Mouse (Mus musculus) left cerebral cortex, adult 8-10 months (tissue): Measurements from ENCODE around the gene Tmem101. TPM values are rescaled to one million over a fixed set of nuclear protein-coding genes. Genes with fewer than 3 reads are reported as not detected.
A peak's percentile ranks its signal among the peaks of the same experiment; 100 is the strongest.
"Not testable (repeated sequence)": the region's sequence is repeated elsewhere in the genome, so short reads cannot be mapped to it uniquely, and the experiment has no call there.

ENCODE experiments used
- DNase-seq, 2 experiments: peaks; one replicate each; pipeline ENCODE4 v3.0.0; 2022; ENCODE audit warnings: low spot score in 2 of 2
- total RNA-seq, 4 experiments: library from RNA; stranded (reverse); gene quantifications; 2 replicates each; pipeline ENCODE4 v1.2.4; 2022

The Tmem101 gene
- total RNA-seq, result 10 to 100 TPM; 19.4 to 27.6 (median 20.2) TPM

DNA sequence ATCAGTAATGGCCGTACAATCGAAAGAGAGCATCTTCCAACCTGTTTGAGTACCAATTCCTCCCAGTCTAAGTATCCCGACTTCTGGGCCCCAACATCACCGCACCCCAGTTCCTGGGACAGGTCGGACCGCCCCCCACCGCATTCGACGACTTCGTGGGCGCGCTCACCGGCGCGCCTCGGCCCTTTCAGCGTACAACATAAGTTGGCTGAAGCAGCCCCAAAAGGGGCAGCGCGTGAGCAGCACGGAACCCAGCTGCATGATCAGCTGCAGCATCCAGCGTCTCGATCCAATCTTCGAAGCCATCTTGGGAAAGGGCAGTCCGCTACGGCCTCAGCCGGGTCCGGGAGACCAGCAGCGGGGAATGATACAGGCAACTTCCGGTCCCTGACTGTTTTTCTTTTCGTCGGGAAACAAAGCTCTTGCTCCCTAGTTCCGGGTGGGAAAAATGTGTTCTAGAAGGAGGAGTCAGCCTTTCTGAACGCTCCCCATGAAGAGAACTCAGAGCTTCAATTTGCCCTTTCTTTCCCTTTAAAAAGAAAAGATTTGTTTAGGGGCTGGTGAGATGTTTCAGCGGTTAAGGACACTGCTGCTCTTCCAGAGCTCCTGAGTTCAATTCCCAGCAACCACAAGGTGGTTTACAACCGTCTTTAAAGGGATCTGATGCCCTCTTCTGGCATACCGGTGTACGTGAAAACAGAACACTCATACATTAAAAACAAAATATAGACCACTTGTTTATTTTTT is at the start of gene Tmem101:
Gene Tmem101, minus strand, starts transcription at position 366 of the 747 bp plus-strand sequence.
- DNase-seq, result peak; percentile 84 to 88

DNA sequence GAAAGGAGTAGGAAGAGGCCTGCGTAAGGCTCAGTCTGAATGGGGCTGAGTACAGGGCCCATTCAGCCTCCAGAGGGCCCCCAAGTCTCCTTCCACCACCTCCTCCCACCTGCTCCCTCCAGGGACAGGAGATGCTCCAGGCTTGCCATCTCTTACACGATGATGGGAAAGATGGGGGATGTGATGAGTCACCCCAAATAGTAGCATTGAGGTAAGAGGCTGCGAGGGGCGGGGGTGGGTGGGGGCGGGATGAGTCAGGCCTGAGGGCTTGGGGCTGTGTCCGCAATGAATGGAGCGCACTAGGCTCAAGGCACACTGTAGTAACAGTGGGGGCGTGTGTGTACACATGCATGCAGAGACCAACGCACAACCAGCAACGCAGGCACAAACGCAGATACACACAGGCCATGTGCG is 45.2 kb upstream of the Tmem101 start:
- DNase-seq, result peak in 1 of 2 experiments; percentile 82

DNA sequence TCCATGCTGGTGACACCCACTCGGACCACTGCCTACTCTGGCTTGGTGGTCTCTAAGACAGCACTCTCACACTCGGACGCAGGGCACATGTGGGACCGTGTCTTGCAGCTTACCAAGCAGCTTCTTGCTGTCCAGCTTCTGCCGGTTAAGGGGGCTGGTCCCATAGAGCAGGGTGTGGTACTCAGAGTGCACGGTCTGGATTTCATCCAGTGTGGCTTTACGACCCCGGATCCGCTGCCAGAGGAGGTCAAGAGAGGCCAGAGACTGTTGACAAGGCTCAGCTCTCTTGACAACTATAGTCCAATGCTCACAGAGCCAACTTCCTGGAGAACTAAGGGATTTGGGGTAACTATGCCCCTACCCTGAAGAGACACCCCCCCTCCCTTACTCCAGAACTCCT is 43.7 kb upstream of the Tmem101 start:
- no peak for DNase-seq

DNA sequence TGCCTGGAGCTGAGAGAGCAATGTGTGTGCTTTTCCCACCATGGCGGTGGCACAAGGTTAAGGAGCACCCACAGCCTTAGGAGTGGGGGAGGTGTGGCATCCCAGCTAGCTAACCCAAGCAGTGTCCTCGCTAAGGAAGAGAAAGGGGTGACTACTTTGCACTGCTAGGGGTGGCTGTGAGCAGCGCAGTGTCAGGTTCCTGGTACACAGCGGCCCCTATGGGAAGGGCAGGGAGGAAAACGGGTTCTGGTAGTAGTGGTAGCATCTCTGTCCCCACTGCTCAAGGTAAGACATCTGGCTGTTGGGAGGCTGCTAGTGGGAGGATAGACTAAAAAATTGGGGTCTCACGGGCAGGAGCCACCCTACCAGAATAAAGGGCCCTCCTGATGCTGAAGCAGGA is 42.0 kb upstream of the Tmem101 start:
- no peak for DNase-seq

GRCm38 (mm10) chr11:102196018-102196797 is 40.0 kb upstream of the Tmem101 start:
- DNase-seq, result no peak

- DNase-seq, result no peak
These were observed 37.6 kb upstream of the Tmem101 start for GRCm38 (mm10) chr11:102193657-102194440.

DNA sequence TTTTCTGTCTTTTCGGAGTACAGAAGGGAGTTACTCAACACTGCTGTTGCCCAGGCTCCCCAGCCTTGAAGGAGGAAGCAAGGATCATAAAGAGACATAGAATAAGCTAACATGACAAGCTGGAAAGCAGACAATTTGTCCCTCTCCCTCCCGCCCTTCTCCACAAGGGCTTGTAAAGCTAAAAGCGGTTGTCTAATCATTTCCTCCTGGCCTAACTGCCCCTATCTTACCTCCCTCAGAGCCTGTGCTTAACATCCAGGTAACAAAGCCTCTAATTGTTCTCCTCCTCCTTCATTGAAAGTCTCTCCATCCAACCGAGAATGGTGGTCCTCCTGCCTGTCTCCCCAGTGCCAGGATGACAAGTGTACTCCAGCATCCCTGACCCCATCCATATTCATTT is 34.6 kb upstream of the Tmem101 start:
- no peak for DNase-seq

- peak; percentile 80 to 92 for DNase-seq
These were observed 33.5 kb upstream of the Tmem101 start, which contains the start of gene G6pc3 for GRCm38 (mm10) chr11:102189461-102190436. Gene G6pc3 (plus strand): TSS chr11:102189620.

- DNase-seq, result no peak
These were observed 32.8 kb upstream of the Tmem101 start for GRCm38 (mm10) chr11:102188980-102189379.

GRCm38 (mm10) chr11:102186235-102186634 is 30.0 kb upstream of the Tmem101 start:
- no peak for DNase-seq

DNA sequence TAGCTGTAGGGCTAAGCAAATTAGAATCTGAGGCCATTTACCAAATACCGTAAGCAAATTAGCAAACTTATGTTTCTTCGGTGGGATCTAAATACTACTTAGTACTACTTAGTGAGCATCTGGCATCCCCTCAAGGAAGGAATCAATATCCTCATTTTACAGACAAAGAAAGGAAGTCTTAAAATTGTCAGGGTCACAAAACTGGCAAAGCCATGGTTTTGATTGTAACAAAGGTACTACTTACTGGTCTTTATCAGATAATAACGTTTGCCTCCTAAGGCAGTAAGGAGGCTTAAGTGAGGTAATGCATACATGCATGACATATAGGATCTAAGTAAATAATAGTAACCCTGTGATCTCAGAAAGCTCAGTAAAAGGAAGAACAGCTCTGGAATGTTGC is 29.5 kb upstream of the Tmem101 start:
- DNase-seq, result no peak

DNA sequence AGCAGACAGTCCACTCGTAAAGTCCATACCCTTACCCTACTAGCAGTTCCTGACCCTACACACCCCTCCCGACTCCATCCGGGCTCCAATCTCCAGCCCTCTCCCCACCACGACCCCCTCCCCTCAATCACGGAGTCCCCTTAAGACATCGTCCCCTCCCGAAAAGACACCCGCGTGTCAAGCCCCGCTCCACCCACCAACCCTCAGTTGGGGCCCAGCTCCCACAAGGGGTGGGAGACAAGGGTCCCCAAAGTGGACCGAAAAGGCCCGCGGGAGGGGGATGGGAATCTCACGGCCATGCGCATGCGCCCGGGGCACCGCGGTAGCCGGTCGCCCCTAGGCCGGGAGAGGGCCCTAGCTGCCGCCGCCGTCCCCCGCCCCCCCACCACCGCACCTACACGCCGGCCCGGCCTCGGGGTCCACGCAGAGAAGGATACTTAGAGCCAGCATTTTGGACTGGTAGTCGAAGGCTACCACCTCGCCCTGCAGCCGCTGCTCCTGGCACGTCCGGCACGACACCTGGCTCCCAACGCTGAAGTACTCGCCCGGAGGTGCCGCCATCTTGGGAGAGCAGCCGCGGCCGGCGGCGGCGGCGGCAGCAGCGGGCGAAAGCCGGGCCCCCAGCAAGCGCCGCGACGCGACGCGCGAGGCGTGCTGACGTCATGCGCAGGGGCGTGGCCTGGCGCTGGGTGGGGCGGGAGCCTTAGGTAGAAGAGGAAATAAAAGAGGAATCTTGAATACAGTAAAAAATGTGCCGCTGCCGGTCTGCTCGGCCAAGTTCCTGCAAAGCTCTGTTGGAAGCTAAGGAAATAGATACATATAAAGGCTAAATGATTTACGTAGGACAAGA is 28.7 kb upstream of the Tmem101 start, which contains the start of gene Lsm12:
Gene Lsm12, minus strand, starts transcription at position 651 of the 850 bp plus-strand sequence.
- DNase-seq, result peak; percentile 86 to 92

DNA sequence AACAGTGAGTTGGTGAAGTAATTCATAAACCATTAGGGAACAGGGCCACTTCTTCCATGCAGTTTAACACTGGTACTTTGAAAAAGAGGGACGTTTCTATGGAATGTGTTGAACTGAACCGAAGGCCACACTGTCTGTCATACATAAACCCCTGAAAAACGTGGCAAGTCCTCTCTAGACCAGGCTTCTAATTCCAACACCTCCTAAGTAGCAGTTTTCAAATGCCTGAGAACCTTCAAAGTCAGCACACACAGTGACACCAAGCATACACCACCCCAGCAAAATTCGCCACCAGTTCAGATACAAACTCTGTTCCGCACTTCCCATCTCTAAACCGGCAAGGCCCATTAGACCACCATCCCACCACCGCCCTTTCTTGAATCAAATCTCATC is 28.0 kb upstream of the Tmem101 start:
- DNase-seq, result no peak

GRCm38 (mm10) chr11:102179836-102180235 is 23.6 kb upstream of the Tmem101 start:
- no peak for DNase-seq

DNA sequence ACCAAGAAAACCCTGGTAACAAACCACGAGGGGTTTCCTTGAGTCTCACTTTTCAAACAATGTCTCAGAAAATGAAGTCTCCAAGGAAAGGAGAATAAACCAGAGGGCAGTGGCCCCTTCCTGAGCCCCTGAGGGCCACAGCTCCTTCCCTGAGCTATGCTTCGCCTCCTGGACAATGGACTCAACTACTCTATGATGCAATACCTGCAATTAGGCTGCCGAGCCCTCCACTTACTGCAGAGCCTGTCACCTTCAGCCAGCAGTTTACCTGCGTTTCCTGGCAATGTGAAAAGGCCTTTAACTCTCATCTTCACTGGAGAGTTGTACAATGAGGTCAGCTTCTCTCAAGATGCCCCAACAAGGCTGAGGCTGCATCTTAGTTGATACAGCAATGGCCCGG is 12.5 kb upstream of the Tmem101 start:
- DNase-seq, result no peak

GRCm38 (mm10) chr11:102167539-102167938 is 11.3 kb upstream of the Tmem101 start:
- DNase-seq, result no peak

- DNase-seq, result peak in 1 of 2 experiments; percentile 43
These were observed 9.9 kb upstream of the Tmem101 start for GRCm38 (mm10) chr11:102165971-102166722.

DNA sequence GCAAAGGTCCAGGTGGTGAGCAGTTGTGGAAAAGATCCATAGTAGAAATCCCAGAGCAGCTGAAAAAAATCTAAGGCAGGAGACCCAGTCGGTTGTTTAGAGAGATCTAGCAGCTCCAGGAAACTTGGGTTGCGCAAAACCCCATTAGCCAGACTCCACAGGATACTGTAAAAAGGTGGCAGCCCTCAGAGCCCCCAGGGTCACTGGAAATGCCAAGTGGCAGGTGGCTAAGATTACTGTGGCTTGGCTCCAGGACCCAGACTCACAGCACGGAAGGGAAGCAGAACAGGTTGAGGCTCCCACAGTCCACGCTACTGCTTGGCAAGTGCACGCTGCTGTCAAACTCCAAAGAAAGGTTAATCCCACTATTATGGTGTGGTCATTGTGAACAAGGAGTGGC is 3.6 kb upstream of the Tmem101 start:
- DNase-seq, result no peak

DNA sequence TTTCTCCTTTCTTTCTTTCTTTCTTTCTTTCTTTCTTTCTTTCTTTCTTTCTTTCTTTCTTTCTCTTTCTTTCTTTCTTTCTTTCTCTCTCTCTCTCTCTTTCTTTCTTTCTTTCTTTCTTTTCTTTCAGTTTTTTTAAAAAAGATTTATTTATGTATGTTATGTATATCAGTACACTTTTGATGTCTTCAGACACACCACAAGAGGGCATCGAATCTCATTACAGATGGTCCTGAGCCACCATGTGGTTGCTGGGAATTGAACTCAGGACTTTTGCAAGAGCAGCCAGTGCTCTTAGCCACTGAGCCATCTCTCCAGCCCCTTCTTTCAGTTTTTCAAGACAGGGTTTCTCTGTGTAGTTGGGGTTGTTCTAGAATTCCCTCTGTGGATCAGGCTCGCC is 1.8 kb upstream of the Tmem101 start:
- not testable (repeated sequence) for DNase-seq
